Mouse (Mus musculus) spleen, postnatal 10 days (tissue): ENCODE results near the gene Tmem132b.

Source experiments
- DNase-seq, 2 experiments: peaks; one replicate each; pipeline ENCODE4 v3.0.0; 2021 to 2022; ENCODE audit warnings: low spot score in 2 of 2

The Tmem132b gene

GRCm38 (mm10) chr5:125675623-125676022, 144.0 kb downstream of the Tmem132b start:
- DNase-seq: no peak

GRCm38 (mm10) chr5:125676025-125676623, 144.6 kb downstream of the Tmem132b start:
- DNase-seq: no peak

GRCm38 (mm10) chr5:125680889-125681288, 149.3 kb downstream of the Tmem132b start:
- DNase-seq: no peak

GRCm38 (mm10) chr5:125683491-125683890, 151.9 kb downstream of the Tmem132b start:
- DNase-seq: no peak

GRCm38 (mm10) chr5:125685681-125686331, 154.2 kb downstream of the Tmem132b start:
- DNase-seq: no peak

- DNase-seq: no peak
These were observed 161.0 kb downstream of the Tmem132b start for GRCm38 (mm10) chr5:125692538-125692937.

- no peak for DNase-seq
These were observed 167.8 kb downstream of the Tmem132b start for GRCm38 (mm10) chr5:125699395-125699794.

GRCm38 (mm10) chr5:125700234-125700633, 168.7 kb downstream of the Tmem132b start:
- no peak for DNase-seq

GRCm38 (mm10) chr5:125705379-125705778, 173.8 kb downstream of the Tmem132b start:
- no peak for DNase-seq

- no peak for DNase-seq
These were observed 177.6 kb downstream of the Tmem132b start for GRCm38 (mm10) chr5:125709160-125709559.

- DNase-seq: no peak
These were observed 195.2 kb downstream of the Tmem132b start for GRCm38 (mm10) chr5:125726815-125727214.

- no peak for DNase-seq
These were observed 195.9 kb downstream of the Tmem132b start for GRCm38 (mm10) chr5:125727436-125727835.

- DNase-seq: no peak
These were observed 196.4 kb downstream of the Tmem132b start for GRCm38 (mm10) chr5:125727936-125728335.

- no peak for DNase-seq
These were observed 196.9 kb downstream of the Tmem132b start for GRCm38 (mm10) chr5:125728521-125728920.

GRCm38 (mm10) chr5:125733806-125734205, 202.2 kb downstream of the Tmem132b start:
- DNase-seq: no peak

GRCm38 (mm10) chr5:125737105-125737504, 205.5 kb downstream of the Tmem132b start:
- no peak for DNase-seq

- no peak for DNase-seq
These were observed 211.9 kb downstream of the Tmem132b start for GRCm38 (mm10) chr5:125743503-125743902.

GRCm38 (mm10) chr5:125745727-125746126, 214.2 kb downstream of the Tmem132b start:
- no peak for DNase-seq

- no peak for DNase-seq
These were observed 219.9 kb downstream of the Tmem132b start for GRCm38 (mm10) chr5:125751481-125751880.

GRCm38 (mm10) chr5:125752546-125752945, 221.0 kb downstream of the Tmem132b start:
- no peak for DNase-seq

- no peak for DNase-seq
These were observed 225.5 kb downstream of the Tmem132b start for GRCm38 (mm10) chr5:125756987-125757530.

- DNase-seq: no peak
These were observed 226.9 kb downstream of the Tmem132b start for GRCm38 (mm10) chr5:125758506-125758905.

GRCm38 (mm10) chr5:125766941-125767340, 235.4 kb downstream of the Tmem132b start:
- DNase-seq: no peak
